Mouse (Mus musculus): Measurements from ENCODE around the gene Mvd. TPM values are rescaled to one million over a fixed set of nuclear protein-coding genes. Genes with fewer than 3 reads are reported as not detected.

Gene Mvd
- polyA plus RNA-seq, 1 experiment from 2014 or later: 54.2 TPM

GRCm38 (mm10) chr8:122445203-122445602 is 2.0 kb upstream of the Mvd start:
- no peak for DNase-seq (ENCODE audit: extremely low spot score, low spot score)
- WGBS: 71% methylated on average over 3 of the region's 3 CpGs
- Histone ChIP-seq H3K4me3 (no peak overlapping the region; the same call in 1 of the 2 replicates), H3K36me3 (replicated peaks) (peaks cover 2% of the 10 kb centered on the region; the same call in 1 of the 2 replicates), H3K27ac (peak overlapping the region; percentile 20; the same call in 1 of the 2 replicates), H3K27me3 (ENCODE audit: poor library complexity, severe bottlenecking) (no peaks in the 10 kb centered on the region), H3K9me3 (no peaks in the 10 kb centered on the region), H3K4me1 (peaks cover 31% of the 10 kb centered on the region)

GRCm38 (mm10) chr8:122444058-122444748 is 981 bp upstream of the Mvd start:
- peak; percentile 47 for DNase-seq (ENCODE audit: extremely low spot score, low spot score)
- Histone ChIP-seq H3K27me3 (ENCODE audit: poor library complexity, severe bottlenecking) (no peaks in the 10 kb centered on the region), H3K9me3 (no peaks in the 10 kb centered on the region), H3K4me3 (peak overlapping the region; percentile 71), H3K36me3 (replicated peaks) (peaks cover 12% of the 10 kb centered on the region), H3K27ac (peak overlapping the region; percentile 94), H3K4me1 (peaks cover 31% of the 10 kb centered on the region)
- WGBS: 50% methylated on average over 19 of the region's 19 CpGs

DNA sequence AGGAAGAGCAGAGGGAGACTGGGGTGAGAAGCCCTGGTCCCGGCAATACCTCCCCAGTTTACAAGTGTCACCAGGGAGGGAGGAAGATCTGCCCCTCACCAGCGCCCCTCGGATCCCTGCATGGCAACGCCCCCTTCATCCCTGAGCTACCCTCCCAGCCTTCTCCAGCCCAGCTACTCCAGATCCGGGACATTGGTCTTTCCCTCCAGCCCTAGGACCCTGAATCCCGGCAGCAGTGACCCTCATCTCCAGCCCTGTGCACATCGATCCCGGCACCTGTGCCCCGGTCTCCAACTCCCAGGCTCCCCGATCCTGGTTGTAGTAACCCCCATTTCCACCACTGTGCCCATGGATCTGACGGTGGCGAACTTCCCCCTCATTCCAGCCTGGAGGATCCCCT is 441 bp downstream of the Mvd start:
- Histone ChIP-seq H3K9me3 (no peaks in the 10 kb centered on the region), H3K36me3 (replicated peaks) (peaks cover 27% of the 10 kb centered on the region), H3K4me3 (peak overlapping the region; percentile 71), H3K27me3 (ENCODE audit: poor library complexity, severe bottlenecking) (no peaks in the 10 kb centered on the region), H3K4me1 (peaks cover 33% of the 10 kb centered on the region), H3K27ac (peak overlapping the region; percentile 94)
- WGBS: 1% methylated on average over 12 of the region's 12 CpGs
- DNase-seq (ENCODE audit: extremely low spot score, low spot score): no peak

DNA sequence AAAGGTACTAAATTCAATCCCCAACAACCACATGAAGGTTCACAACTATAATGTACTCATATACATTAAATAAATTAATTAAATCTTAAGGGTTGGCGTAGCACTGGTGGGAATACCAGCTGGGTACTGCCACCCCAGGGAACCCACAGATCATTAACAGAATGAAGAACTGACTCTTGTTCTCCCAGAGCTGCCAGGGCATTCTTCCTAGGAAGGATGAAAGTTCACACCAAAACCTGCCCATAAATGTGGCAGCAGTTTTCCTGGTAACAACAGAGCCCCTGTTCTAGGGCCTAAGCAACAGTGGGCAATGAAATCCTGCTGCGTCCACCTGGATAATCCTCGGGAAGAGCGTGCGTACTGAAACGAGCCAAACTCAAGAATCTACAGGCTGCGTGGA is 866 bp downstream of the Mvd start:
- H3K27ac ChIP-seq: peak overlapping the region; percentile 94
- H3K4me3 ChIP-seq: peak overlapping the region; percentile 71
- H3K36me3 ChIP-seq (replicated peaks): peaks cover 31% of the 10 kb centered on the region
- 22% methylated on average over 7 of the region's 7 CpGs for WGBS
- H3K27me3 ChIP-seq (ENCODE audit: poor library complexity, severe bottlenecking): no peaks in the 10 kb centered on the region
- no peaks in the 10 kb centered on the region for H3K9me3 ChIP-seq
- H3K4me1 ChIP-seq: peaks cover 33% of the 10 kb centered on the region
- DNase-seq (ENCODE audit: extremely low spot score, low spot score): no peak

GRCm38 (mm10) chr8:122441326-122441725 is 1.9 kb downstream of the Mvd start:
- DNase-seq (ENCODE audit: extremely low spot score, low spot score): no peak
- H3K27me3 ChIP-seq (ENCODE audit: poor library complexity, severe bottlenecking): no peaks in the 10 kb centered on the region; the same call in 1 of the 2 replicates
- WGBS: 94% methylated on average over 1 of the region's 1 CpGs
- peaks cover 41% of the 10 kb centered on the region for H3K36me3 ChIP-seq (replicated peaks)
- H3K4me1 ChIP-seq: peaks cover 33% of the 10 kb centered on the region
- no peaks in the 10 kb centered on the region for H3K9me3 ChIP-seq
- no peak overlapping the region; the same call in 1 of the 2 replicates for H3K4me3 ChIP-seq
- no peak overlapping the region for H3K27ac ChIP-seq

DNA sequence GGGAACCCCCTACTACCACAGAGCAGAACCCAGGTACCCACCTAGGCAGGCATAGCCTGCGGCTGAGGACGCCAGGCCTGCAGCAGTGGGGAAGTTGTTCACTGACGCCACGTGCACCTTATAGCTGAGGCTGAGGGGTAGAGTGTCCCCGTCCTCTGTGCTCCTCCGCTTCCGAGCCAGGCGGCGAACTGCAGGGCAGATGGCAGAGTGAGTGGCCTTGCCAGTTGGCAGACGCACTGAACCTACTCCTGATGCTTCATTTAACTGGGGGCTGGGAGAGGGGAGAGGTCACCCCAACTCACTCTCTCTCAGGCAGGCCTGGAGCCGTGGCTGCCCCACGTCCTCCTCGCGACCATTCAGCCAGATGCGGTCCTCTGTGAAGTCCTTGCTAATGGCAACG is 3.9 kb downstream of the Mvd start:
- no peak overlapping the region for H3K4me3 ChIP-seq
- H3K27ac ChIP-seq: no peak overlapping the region
- DNase-seq (ENCODE audit: extremely low spot score, low spot score): no peak
- peaks cover 15% of the 10 kb centered on the region for H3K4me1 ChIP-seq
- H3K9me3 ChIP-seq: peaks cover 4% of the 10 kb centered on the region
- 95% methylated on average over 16 of the region's 16 CpGs for WGBS
- no peaks in the 10 kb centered on the region; the same call in 1 of the 2 replicates for H3K27me3 ChIP-seq (ENCODE audit: poor library complexity, severe bottlenecking)
- H3K36me3 ChIP-seq (replicated peaks): peaks cover 61% of the 10 kb centered on the region

DNA sequence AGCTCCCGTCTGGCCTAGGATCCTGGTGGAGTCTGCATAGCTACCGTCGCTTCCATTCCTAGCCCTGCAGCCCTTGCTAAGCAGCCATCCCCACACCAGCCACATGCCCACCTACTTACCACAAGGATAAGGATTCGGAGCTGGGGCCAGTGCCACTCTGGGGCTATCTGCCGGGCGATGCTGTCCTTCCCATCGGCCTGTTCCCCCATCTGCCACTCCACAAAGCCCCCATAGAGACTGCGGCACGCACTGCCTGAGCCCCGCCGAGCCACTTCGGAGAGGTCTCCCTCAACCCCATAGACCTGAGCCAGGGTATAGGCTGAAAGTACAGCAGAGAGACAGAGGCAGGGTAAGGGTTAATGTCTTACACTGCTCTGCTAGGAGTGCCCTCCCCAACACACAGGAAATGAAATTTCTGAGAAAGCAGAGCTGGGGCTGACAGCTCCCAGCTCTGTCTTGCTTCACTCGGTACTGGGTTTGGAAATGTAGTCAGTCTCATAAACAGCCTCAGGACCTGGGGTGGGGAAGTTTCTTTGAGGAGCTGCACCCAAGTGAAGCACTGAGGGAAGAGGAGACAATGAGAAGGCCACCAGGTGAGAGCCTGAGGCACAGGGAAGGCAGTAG is 5.4 kb downstream of the Mvd start:
- no peak for DNase-seq (ENCODE audit: extremely low spot score, low spot score)
- Histone ChIP-seq H3K27ac (no peak overlapping the region), H3K4me3 (no peak overlapping the region)

GRCm38 (mm10) chr8:122436586-122437125 is 6.6 kb downstream of the Mvd start:
- Histone ChIP-seq H3K27me3 (ENCODE audit: poor library complexity, severe bottlenecking) (peaks cover 6% of the 10 kb centered on the region; the same call in 1 of the 2 replicates), H3K27ac (no peak overlapping the region), H3K9me3 (peaks cover 4% of the 10 kb centered on the region), H3K4me1 (peaks cover 24% of the 10 kb centered on the region), H3K4me3 (no peak overlapping the region), H3K36me3 (replicated peaks) (peaks cover 73% of the 10 kb centered on the region)
- 91% methylated on average over 20 of the region's 20 CpGs for WGBS
- no peak for DNase-seq (ENCODE audit: extremely low spot score, low spot score)

More for the DNA sequence above, 5.4 kb downstream of the Mvd start:
- Histone ChIP-seq H3K27me3 (ENCODE audit: poor library complexity, severe bottlenecking) (no peaks in the 10 kb centered on the region; the same call in 1 of the 2 replicates), H3K9me3 (peaks cover 4% of the 10 kb centered on the region), H3K4me1 (peaks cover 19% of the 10 kb centered on the region), H3K36me3 (replicated peaks) (peaks cover 73% of the 10 kb centered on the region)
- 93% methylated on average over 13 of the region's 13 CpGs for WGBS

DNA sequence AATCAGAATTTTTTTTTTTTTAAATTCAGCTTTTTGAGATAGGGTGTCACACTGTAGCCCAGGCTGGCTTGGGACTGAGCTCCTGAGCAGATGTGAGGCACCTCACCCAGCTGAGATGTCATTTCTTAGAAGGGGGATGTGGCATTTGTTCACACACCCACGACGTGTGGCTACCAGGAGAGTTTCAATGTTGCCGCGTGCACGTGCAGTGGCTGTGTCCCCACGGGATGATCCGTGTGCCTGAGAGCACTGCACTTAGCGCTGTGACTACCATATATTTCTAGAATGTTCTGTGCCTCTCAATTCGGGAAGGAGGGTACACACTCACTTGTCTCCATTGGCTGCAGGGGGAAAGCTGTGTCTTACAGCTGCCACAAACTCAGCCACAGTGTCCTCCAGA is 7.1 kb downstream of the Mvd start:
- DNase-seq (ENCODE audit: extremely low spot score, low spot score): no peak
- peaks cover 29% of the 10 kb centered on the region for H3K4me1 ChIP-seq
- no peak overlapping the region for H3K27ac ChIP-seq
- WGBS: 94% methylated on average over 9 of the region's 9 CpGs
- peaks cover 4% of the 10 kb centered on the region for H3K9me3 ChIP-seq
- peaks cover 73% of the 10 kb centered on the region for H3K36me3 ChIP-seq (replicated peaks)
- peaks cover 11% of the 10 kb centered on the region; the same call in 1 of the 2 replicates for H3K27me3 ChIP-seq (ENCODE audit: poor library complexity, severe bottlenecking)
- H3K4me3 ChIP-seq: no peak overlapping the region

DNA sequence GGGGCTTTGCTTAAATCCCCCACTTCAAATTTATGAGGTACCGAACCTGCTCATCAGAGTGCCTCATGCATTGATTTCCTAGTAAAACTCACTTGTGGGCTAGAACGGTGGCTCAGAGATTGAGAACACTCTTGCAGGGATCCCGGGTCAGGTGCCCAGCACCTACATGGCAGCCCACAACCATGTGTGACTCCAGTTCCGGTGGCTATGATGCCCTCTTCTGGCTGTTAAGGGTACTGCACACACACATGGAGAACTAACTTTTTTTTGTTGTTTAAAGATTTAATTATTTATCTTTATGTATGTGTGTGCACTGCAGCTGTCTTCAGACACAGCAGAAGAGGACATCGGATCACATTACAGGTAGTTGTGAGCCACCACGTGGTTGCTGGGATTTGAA is 7.8 kb downstream of the Mvd start:
- 91% methylated on average over 6 of the region's 6 CpGs for WGBS
- H3K36me3 ChIP-seq (replicated peaks): peaks cover 73% of the 10 kb centered on the region
- H3K27me3 ChIP-seq (ENCODE audit: poor library complexity, severe bottlenecking): peaks cover 14% of the 10 kb centered on the region; the same call in 1 of the 2 replicates
- no peak overlapping the region for H3K27ac ChIP-seq
- no peak overlapping the region for H3K4me3 ChIP-seq
- H3K9me3 ChIP-seq: peaks cover 4% of the 10 kb centered on the region
- no peak for DNase-seq (ENCODE audit: extremely low spot score, low spot score)
- peaks cover 34% of the 10 kb centered on the region for H3K4me1 ChIP-seq

- peaks cover 53% of the 10 kb centered on the region for H3K36me3 ChIP-seq (replicated peaks)
- peaks cover 14% of the 10 kb centered on the region; the same call in 1 of the 2 replicates for H3K27me3 ChIP-seq (ENCODE audit: poor library complexity, severe bottlenecking)
- H3K27ac ChIP-seq: peak overlapping the region; percentile 84
- DNase-seq (ENCODE audit: extremely low spot score, low spot score): no peak
- peaks cover 4% of the 10 kb centered on the region for H3K9me3 ChIP-seq
- 68% methylated on average over 11 of the region's 11 CpGs for WGBS
- peaks cover 34% of the 10 kb centered on the region for H3K4me1 ChIP-seq
- H3K4me3 ChIP-seq: peak overlapping the region; percentile 63; the same call in 1 of the 2 replicates
Measured at GRCm38 (mm10) chr8:122433269-122433905, 9.8 kb downstream of the Mvd start.

- Histone ChIP-seq H3K36me3 (replicated peaks) (peaks cover 45% of the 10 kb centered on the region), H3K4me1 (peaks cover 31% of the 10 kb centered on the region), H3K9me3 (peaks cover 4% of the 10 kb centered on the region), H3K27ac (peak within 1 kb of the TSS; percentile 84), H3K4me3 (peak within 1 kb of the TSS; percentile 63), H3K27me3 (ENCODE audit: poor library complexity, severe bottlenecking) (peaks cover 14% of the 10 kb centered on the region; the same call in 1 of the 2 replicates)
- peak; percentile 55 for DNase-seq (ENCODE audit: extremely low spot score, low spot score)
- WGBS: 4% methylated on average over 42 of the region's 45 CpGs
Measured at GRCm38 (mm10) chr8:122432443-122433268, 10.6 kb downstream of the Mvd start, which contains the start of gene Cyba. Gene Cyba (minus strand): TSS chr8:122432930.

All from forebrain, embryonic 10.5 days (tissue).